In the genomic region with DNA sequence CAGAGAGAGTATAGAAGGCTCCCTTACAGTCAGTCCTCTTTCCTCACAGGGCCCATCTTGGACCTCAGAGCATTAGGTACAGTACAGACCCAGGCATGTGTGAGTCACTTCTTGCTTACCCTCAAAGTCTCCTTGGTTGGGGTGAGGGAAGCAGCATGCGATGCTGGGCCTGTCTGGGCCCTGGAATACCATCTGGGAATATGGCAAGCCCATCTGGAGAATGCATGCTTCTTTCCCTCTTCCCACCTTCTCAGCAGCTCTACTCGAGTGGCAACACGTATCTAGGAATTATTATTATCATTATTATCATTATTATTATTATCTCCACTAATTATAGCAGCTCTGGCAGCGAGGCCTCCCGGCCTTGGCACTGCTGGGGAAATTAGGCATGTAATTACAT, we compare ENCODE assay signal across 17 mouse cellular contexts. TPM values are rescaled to one million over a fixed set of nuclear protein-coding genes. Genes with fewer than 3 reads are reported as not detected.
DNase-seq lines count a peak whose midpoint lies in the region; ATAC-seq and TF ChIP-seq lines count a peak whose summit lies in the region.
"Had no signal": no experiment of that assay in that cellular context is flagged by ENCODE, and none has a peak within 500 bp of the region (broad histone marks: within the 10 kb centered on the region; RNA-seq: fewer than 3 reads in every experiment).

No protein-coding gene starts in this region.

- H3K4me2 ChIP-seq in forebrain, embryonic 12.5 days, result no peak overlapping the region
- H3K4me2 ChIP-seq in liver, embryonic 14.5 days (ENCODE audit: low read depth), result peak overlapping the region; percentile 80
- H3K4me2 ChIP-seq: limb, embryonic 15.5 days; midbrain, embryonic 11.5 days had no signal

- 89% methylated on average over 5 of the region's 5 CpGs for WGBS in forebrain, embryonic 10.5 days
- 82% methylated on average over 5 of the region's 5 CpGs for WGBS in forebrain, embryonic 12.5 days
- 55% methylated on average over 5 of the region's 5 CpGs for WGBS in liver, embryonic 14.5 days (ENCODE audit: insufficient replicate concordance)

- H3K27me3 ChIP-seq in forebrain, embryonic 10.5 days (ENCODE audit: poor library complexity, severe bottlenecking), result no peaks in the 10 kb centered on the region
- H3K27me3 ChIP-seq in forebrain, embryonic 12.5 days, result no peaks in the 10 kb centered on the region
- no peaks in the 10 kb centered on the region for H3K27me3 ChIP-seq in liver, embryonic 14.5 days (ENCODE audit: control insufficient read depth, insufficient read depth, low read length)
- H3K27me3 ChIP-seq: limb, embryonic 15.5 days had no signal

- no peak for TF ChIP-seq CTCF in liver, embryonic 14.5 days (IDR thresholded peaks at IDR 0.05; ENCODE audit: low read depth)

- H3K27ac ChIP-seq in forebrain, embryonic 10.5 days, result peak overlapping the region; percentile 60; the same call in 1 of the 2 replicates
- H3K27ac ChIP-seq in forebrain, embryonic 12.5 days, result no peak overlapping the region
- H3K27ac ChIP-seq in liver, embryonic 14.5 days, result peak overlapping the region; percentile 97
- H3K27ac ChIP-seq: limb, embryonic 15.5 days had no signal

- no peak for DNase-seq in forebrain, embryonic 10.5 days (ENCODE audit: extremely low spot score, low spot score)
- peak; percentile 18 to 58 for DNase-seq in layer of hippocampus, adult 18-20 months (ENCODE audit: low spot score in 2 of 2)
- DNase-seq in layer of hippocampus, postnatal 25 days (ENCODE audit: extremely low spot score in 1 of 2, low spot score in 1 of 2), result no peak
- DNase-seq in brain, adult 2 months (ENCODE audit: low read depth, low spot score), result peak; percentile 55
- DNase-seq in liver, embryonic 14.5 days (ENCODE audit: low read depth in 3 of 3, low spot score in 3 of 3), result no peak
- DNase-seq in ovary, postnatal 10 days (ENCODE audit: low spot score), result no peak
- no peak for DNase-seq in kidney, postnatal 36 days
- DNase-seq: cerebellum, adult 2 months; gastrocnemius, postnatal 10 days; kidney, adult 9 months; lung, postnatal 10 days; retina, postnatal 1 day; thymus, adult 18-20 months had no signal

- ATAC-seq in forebrain, embryonic 12.5 days (ENCODE audit: low FRiP score), result no peak
- ATAC-seq in liver, embryonic 14.5 days (ENCODE audit: insufficient read depth), result no peak
- ATAC-seq: CD4-positive, CD25-positive, alpha-beta regulatory T cell, adult 4 months had no signal

- H3K4me1 ChIP-seq in forebrain, embryonic 10.5 days, result peaks cover 4% of the 10 kb centered on the region; the same call in 1 of the 2 replicates
- no peaks in the 10 kb centered on the region for H3K4me1 ChIP-seq in forebrain, embryonic 12.5 days
- peaks cover 37 to 45% of the 10 kb centered on the region in 2 experiments for H3K4me1 ChIP-seq in liver, embryonic 14.5 days (replicated peaks; ENCODE audit: control insufficient read depth in 2 of 2, insufficient read depth in 2 of 2, low read length in 1 of 2)

- H3K9me3 ChIP-seq in forebrain, embryonic 10.5 days, result no peaks in the 10 kb centered on the region
- no peaks in the 10 kb centered on the region for H3K9me3 ChIP-seq in forebrain, embryonic 12.5 days
- no peaks in the 10 kb centered on the region for H3K9me3 ChIP-seq in liver, embryonic 14.5 days (ENCODE audit: control insufficient read depth, low read length)
- H3K9me3 ChIP-seq: limb, embryonic 15.5 days had no signal

- H3K36me3 ChIP-seq in forebrain, embryonic 10.5 days (replicated peaks), result no peaks in the 10 kb centered on the region
- no peaks in the 10 kb centered on the region for H3K36me3 ChIP-seq in forebrain, embryonic 12.5 days (replicated peaks)
- H3K36me3 ChIP-seq in liver, embryonic 14.5 days (replicated peaks; ENCODE audit: control insufficient read depth, insufficient read depth, low read depth), result no peaks in the 10 kb centered on the region
- H3K36me3 ChIP-seq: limb, embryonic 15.5 days had no signal

- H3K4me3 ChIP-seq in forebrain, embryonic 10.5 days, result no peak overlapping the region
- no peak overlapping the region for H3K4me3 ChIP-seq in forebrain, embryonic 12.5 days (replicated peaks)
- H3K4me3 ChIP-seq in liver, embryonic 14.5 days (ENCODE audit: insufficient read depth in 1 of 2, low read depth in 2 of 2, low read length in 2 of 2), result peak overlapping the region; percentile 23 to 35
- H3K4me3 ChIP-seq: limb, embryonic 15.5 days had no signal

- TF ChIP-seq EP300 in liver, embryonic 14.5 days (IDR thresholded peaks at IDR 0.05; ENCODE audit: low read depth), result no peak

- H3K9ac ChIP-seq in forebrain, embryonic 12.5 days, result no peak overlapping the region
- peak overlapping the region; percentile 80 for H3K9ac ChIP-seq in liver, embryonic 14.5 days (replicated peaks)
- H3K9ac ChIP-seq: limb, embryonic 15.5 days had no signal

RNA-seq across cellular contexts. Expression of gene Nek2, which starts 33.5 kb away (rescaled TPM):
- 69.8 and 70.8 TPM in 2 replicates for polyA plus RNA-seq in forebrain, embryonic 10.5 days (2016; fragmentation: Nextera tagmentation; extraction: Ambion mirVana)
- polyA plus RNA-seq in forebrain, embryonic 12.5 days (2016; fragmentation: Nextera tagmentation; extraction: Ambion mirVana), result 55.2 and 56.1 TPM in 2 replicates
- 1 to 10 TPM; 1.2 to 1.3 TPM for total RNA-seq in layer of hippocampus, adult 18-20 months (2021)
- total RNA-seq in layer of hippocampus, postnatal 25 days (2021), result 1 to 10 TPM; 1.0 to 1.1 TPM
- 11.2 and 14.4 TPM in 2 replicates for polyA plus RNA-seq in liver, embryonic 14.5 days (2012; rRNA removed)
- polyA plus RNA-seq in liver, embryonic 14.5 days (2014; fragmentation: Nextera tagmentation; extraction: Ambion mirVana), result 28.8 and 33.0 TPM in 2 replicates

RNA-seq across cellular contexts. Expression of gene Slc30a1, which starts 51.9 kb away (rescaled TPM):
- 1.2 and 1.5 TPM in 2 replicates for polyA plus RNA-seq in forebrain, embryonic 10.5 days (2016; fragmentation: Nextera tagmentation; extraction: Ambion mirVana)
- polyA plus RNA-seq in forebrain, embryonic 12.5 days (2016; fragmentation: Nextera tagmentation; extraction: Ambion mirVana), result 2.4 and 4.2 TPM in 2 replicates
- total RNA-seq in layer of hippocampus, adult 18-20 months (2021), result 10 to 100 TPM; 27.1 to 30.5 TPM
- 10 to 100 TPM; 34.5 to 35.5 TPM for total RNA-seq in layer of hippocampus, postnatal 25 days (2021)
- polyA plus RNA-seq in liver, embryonic 14.5 days (2012; rRNA removed), result 3.8 and 5.9 TPM in 2 replicates
- polyA plus RNA-seq in liver, embryonic 14.5 days (2014; fragmentation: Nextera tagmentation; extraction: Ambion mirVana), result 2.1 and 3.2 TPM in 2 replicates

Comparison
In these comparisons a context has a peak if more than half of its experiments do, and no peak if none do; other contexts are left out.
1. DNase-seq: peak in layer of hippocampus, adult 18-20 months (2 of 2) and brain, adult 2 months (single experiment); none in forebrain, embryonic 10.5 days (single experiment), layer of hippocampus, postnatal 25 days (0 of 2), liver, embryonic 14.5 days (0 of 3), ovary, postnatal 10 days (single experiment) and kidney, postnatal 36 days (0 of 2).
2. H3K4me3 ChIP-seq: peak in liver, embryonic 14.5 days (2 of 2); none in forebrain, embryonic 10.5 days (single experiment) and forebrain, embryonic 12.5 days (single experiment).